Mouse (Mus musculus) hindbrain, embryonic 11.5 days (tissue): ENCODE measurements around the gene Gm10188. TPM values are rescaled to one million over a fixed set of nuclear protein-coding genes. Genes with fewer than 3 reads are reported as not detected.

Experiments
- ATAC-seq: fragments of 200-750 bp; cut with Nextera tagmentation; 2 replicates; pipeline ENCODE4 v1.8.0; 2017; ENCODE audit warnings: mild to moderate bottlenecking, moderate TSS enrichment, moderate library complexity; ENCODE audit not compliant: low FRiP score
- DNase-seq: peaks from one replicate; pipeline ENCODE4 v3.0.0-alpha.2; 2015; ENCODE audit warnings: low spot score
- H3K27ac ChIP-seq: fragments of 300-500 bp; sonication (generic); 2 replicates; pipeline ENCODE4 v1.5.1; 2014; ENCODE audit warnings: mild to moderate bottlenecking, low read depth, low read length
- H3K27me3 ChIP-seq: fragments of 300-500 bp; sonication (generic); 2 replicates; pipeline ENCODE4 v1.6.1; 2014; ENCODE audit warnings: mild to moderate bottlenecking, low read length, moderate library complexity, mixed read lengths; ENCODE audit not compliant: control insufficient read depth, insufficient read depth
- H3K36me3 ChIP-seq: fragments of 300-500 bp; sonication (generic); 2 replicates; pipeline ENCODE4 v1.6.1; 2014; ENCODE audit warnings: mild to moderate bottlenecking, low read length, moderate library complexity, mixed read lengths; ENCODE audit not compliant: control insufficient read depth, insufficient read depth
- H3K4me1 ChIP-seq: fragments of 300-500 bp; sonication (generic); replicated peaks from 2 replicates; pipeline ENCODE4 v1.6.1; 2014; ENCODE audit warnings: low read length, mixed read lengths; ENCODE audit not compliant: control insufficient read depth, insufficient read depth
- H3K4me2 ChIP-seq: fragments of 300-500 bp; sonication (generic); replicated peaks from 2 replicates; pipeline ENCODE4 v1.6.1; 2014; ENCODE audit warnings: mild to moderate bottlenecking, low read depth, low read length
- H3K4me3 ChIP-seq: fragments of 300-500 bp; sonication (generic); 2 replicates; pipeline ENCODE4 v1.5.1; 2014; ENCODE audit warnings: low read depth, low read length
- H3K9ac ChIP-seq: fragments of 300-500 bp; sonication (generic); 2 replicates; pipeline ENCODE4 v1.6.1; 2014; ENCODE audit warnings: low read depth, low read length
- H3K9me3 ChIP-seq: fragments of 300-500 bp; sonication (generic); 2 replicates; pipeline ENCODE4 v1.6.1; 2016; ENCODE audit warnings: low read length; ENCODE audit not compliant: control insufficient read depth
- WGBS: fragments of 180-500 bp; shearing (Covaris S2); extraction: QIAGEN DNeasy Blood & Tissue Kit; methylation state at CpG from one replicate; pipeline ENCODE4 v1.1.7; 2014; 5-methylcytosine and 5-hydroxymethylcytosine counted together
- polyA plus RNA-seq: library from polyadenylated mRNA; unstranded; fragments of >200 nt; fragmentation: Nextera tagmentation; extraction: Ambion mirVana; gene quantifications from 2 replicates; pipeline ENCODE4 v1.2.1, GENCODE M21; 2014

Gene Gm10188
- polyA plus RNA-seq, 1 experiment from 2014 or later, result not detected

DNA sequence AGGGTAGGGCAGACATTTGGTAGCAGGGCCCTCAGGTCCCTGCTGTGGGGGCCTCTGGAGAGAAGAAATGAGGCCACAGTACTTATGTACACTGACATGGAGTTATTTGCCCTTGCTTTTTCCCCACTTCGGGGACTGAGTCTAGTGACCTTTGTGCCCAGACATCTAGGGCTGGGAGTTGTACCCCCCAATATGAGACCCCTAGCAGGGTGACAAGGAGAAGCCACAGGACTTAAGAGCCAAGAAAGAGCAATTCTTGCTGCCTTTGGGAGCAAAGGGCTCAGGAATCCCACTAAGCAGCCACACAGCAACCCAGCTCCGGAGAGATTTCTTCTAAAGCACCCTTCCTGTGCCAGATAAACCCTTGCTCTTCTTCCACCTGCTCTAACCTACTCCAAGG is 27.6 kb downstream of the Gm10188 start:
- ATAC-seq (no peak), DNase-seq (no peak)
- H3K4me2 ChIP-seq, result no peak overlapping the region
- WGBS, result 54% methylated on average over 2 of the region's 2 CpGs
- H3K27ac ChIP-seq, result no peak overlapping the region
- no peaks in the 10 kb centered on the region for H3K27me3 ChIP-seq
- H3K9me3 ChIP-seq, result no peaks in the 10 kb centered on the region
- H3K4me1 ChIP-seq, result peaks cover 16% of the 10 kb centered on the region
- H3K36me3 ChIP-seq, result no peaks in the 10 kb centered on the region
- H3K4me3 ChIP-seq, result no peak overlapping the region
- H3K9ac ChIP-seq, result no peak overlapping the region

DNA sequence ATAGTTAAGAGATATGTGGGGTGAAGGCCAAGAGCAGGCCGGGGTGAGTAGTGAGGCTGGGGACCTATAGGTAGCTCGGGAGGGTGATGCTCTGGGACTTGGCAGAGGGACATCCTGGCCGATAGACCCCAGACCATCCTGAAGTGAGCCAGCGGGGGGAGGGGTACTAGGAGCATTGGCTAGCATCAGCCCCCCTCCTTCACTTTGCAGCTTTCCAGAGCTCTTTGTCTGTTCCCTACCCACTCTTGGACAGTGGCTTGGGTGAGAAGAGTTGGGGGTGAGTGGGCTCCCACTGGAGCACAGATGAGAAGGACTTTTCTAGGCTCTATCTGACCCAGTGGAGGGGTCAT is 28.1 kb downstream of the Gm10188 start:
- H3K4me2 ChIP-seq, result no peak overlapping the region
- H3K9ac ChIP-seq, result no peak overlapping the region
- H3K36me3 ChIP-seq, result no peaks in the 10 kb centered on the region
- peak overlapping the region; percentile 17; the same call in 1 of the 2 replicates for H3K27ac ChIP-seq
- no peaks in the 10 kb centered on the region for H3K9me3 ChIP-seq
- no peak overlapping the region for H3K4me3 ChIP-seq
- H3K4me1 ChIP-seq, result peaks cover 16% of the 10 kb centered on the region
- WGBS, result 24% methylated on average over 4 of the region's 4 CpGs
- DNase-seq, result peak; percentile 20
- no peaks in the 10 kb centered on the region for H3K27me3 ChIP-seq
- ATAC-seq, result peak; percentile 20; the same call in 1 of the 2 replicates

DNA sequence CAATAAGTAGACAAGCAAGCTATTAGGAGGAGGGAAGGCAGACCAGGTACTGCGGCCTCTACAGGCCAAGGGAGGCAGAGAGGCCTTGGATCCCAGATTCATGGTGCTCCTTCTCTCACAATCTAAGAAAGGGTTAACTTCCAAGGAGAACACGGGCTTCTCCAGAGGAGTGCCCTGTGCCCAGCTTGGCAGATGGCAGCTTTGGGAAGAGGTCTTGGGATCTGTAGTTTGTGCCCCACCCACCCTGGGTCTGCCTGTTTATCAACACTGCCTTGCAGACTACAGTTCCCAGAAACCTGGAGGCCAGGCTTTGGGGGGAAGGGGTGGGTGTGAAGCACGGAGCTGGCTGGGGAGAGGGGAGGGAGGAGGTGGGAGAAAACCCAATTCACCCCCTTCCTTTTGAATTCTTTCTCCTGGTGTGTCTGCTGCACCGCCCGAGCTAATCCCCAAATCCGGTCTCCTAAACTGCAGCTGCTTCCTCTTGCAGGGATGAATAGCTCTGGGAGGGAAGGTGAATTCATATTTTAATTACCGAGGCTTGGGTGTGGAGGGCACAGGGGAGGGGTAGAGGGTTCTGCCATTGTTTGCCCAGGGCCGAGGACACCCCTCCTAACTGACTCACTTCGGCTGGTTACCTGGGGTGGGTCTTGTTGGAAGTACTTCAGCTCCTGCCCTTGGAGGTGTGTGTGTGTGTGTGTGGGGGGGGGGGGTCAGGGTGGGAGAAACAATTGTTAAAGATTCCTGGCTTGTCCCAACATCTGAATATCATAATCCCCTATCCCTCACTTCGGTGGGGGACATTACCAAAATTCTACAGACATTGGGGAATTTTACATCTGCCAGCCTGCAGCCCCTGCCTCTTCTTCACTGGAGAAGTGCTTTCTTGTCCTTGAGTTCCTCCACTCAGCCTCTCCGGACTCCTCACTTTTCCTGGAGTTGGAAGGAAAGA is 28.7 kb downstream of the Gm10188 start:
- ATAC-seq, result peak; percentile 69
- Histone ChIP-seq H3K4me2 (peak overlapping the region; percentile 22), H3K36me3 (no peaks in the 10 kb centered on the region), H3K9me3 (no peaks in the 10 kb centered on the region), H3K4me1 (peaks cover 17% of the 10 kb centered on the region), H3K4me3 (no peak overlapping the region), H3K27ac (peak overlapping the region; percentile 17), H3K27me3 (no peaks in the 10 kb centered on the region), H3K9ac (peak overlapping the region; percentile 5; the same call in 1 of the 2 replicates)
- peak; percentile 71 for DNase-seq
- WGBS, result 11% methylated on average over 10 of the region's 11 CpGs

DNA sequence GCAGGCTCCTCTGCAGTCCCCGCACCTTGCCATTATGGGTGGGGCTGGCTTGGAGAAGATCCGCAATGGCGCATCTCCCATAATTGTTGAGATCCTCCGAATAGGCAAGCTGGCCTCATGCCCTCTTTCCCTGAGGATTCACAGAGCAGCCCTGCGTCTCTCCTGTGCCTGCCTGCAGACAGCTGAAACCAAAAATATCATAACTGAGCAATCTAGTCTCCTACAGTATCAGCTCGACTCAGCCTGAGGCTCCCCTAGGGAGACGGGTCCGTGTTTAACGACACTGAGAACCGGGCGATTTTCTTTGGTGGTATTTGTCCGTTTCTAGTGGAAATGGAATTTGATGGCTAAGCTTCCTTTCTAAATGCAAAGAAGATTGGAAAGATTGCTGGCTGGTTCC is 29.6 kb downstream of the Gm10188 start:
- ATAC-seq (no peak), DNase-seq (peak; percentile 30)
- no peak overlapping the region for H3K9ac ChIP-seq
- no peaks in the 10 kb centered on the region for H3K36me3 ChIP-seq
- peak overlapping the region; percentile 22 for H3K4me2 ChIP-seq
- no peak overlapping the region for H3K4me3 ChIP-seq
- no peaks in the 10 kb centered on the region for H3K27me3 ChIP-seq
- H3K9me3 ChIP-seq, result no peaks in the 10 kb centered on the region
- H3K27ac ChIP-seq, result peak overlapping the region; percentile 17; the same call in 1 of the 2 replicates
- H3K4me1 ChIP-seq, result peaks cover 26% of the 10 kb centered on the region
- 16% methylated on average over 12 of the region's 12 CpGs for WGBS

- H3K36me3 ChIP-seq, result no peaks in the 10 kb centered on the region
- 71% methylated on average over 6 of the region's 6 CpGs for WGBS
- H3K27ac ChIP-seq, result no peak overlapping the region
- ATAC-seq (no peak), DNase-seq (no peak)
- no peak overlapping the region for H3K4me2 ChIP-seq
- H3K27me3 ChIP-seq, result no peaks in the 10 kb centered on the region
- H3K4me3 ChIP-seq, result no peak overlapping the region
- H3K9ac ChIP-seq, result no peak overlapping the region
- H3K4me1 ChIP-seq, result peaks cover 30% of the 10 kb centered on the region
- no peaks in the 10 kb centered on the region for H3K9me3 ChIP-seq
Measured at GRCm38 (mm10) chr1:132199244-132199643, 30.3 kb downstream of the Gm10188 start.

DNA sequence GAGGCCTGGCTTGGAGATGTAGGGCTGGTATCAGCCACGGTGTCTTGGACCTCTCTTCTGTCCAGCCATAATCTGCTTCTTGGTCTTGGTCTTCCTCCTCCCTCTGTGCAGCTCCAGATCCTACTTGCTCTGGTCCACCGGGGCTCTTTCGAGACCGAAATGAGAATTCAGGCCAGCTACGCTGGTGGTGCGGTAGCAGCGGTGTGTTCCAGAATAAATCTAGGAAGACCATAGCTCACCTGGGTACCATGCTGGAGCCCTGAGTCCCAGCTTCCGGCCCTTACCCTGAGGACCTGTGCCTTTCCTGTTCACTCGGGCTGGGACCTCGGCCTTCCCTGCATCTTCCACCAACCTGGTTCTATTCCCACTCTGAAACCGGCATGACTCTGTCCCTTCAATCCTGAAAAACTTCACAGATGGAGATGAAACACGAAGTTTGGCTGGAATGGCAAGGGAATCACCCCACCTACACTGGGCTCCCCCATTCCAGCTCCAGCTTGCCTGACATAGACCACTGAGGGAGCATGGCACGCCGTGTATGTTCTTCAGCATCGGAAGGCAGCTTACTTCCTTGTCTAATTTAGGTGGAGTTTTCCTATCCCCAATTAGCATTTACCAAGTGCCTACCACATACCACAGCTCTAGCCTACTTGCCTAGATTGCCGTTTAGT is 31.0 kb downstream of the Gm10188 start:
- 85% methylated on average over 16 of the region's 16 CpGs for WGBS
- no peaks in the 10 kb centered on the region for H3K36me3 ChIP-seq
- peaks cover 36% of the 10 kb centered on the region for H3K4me1 ChIP-seq
- no peak overlapping the region for H3K27ac ChIP-seq
- H3K9ac ChIP-seq, result no peak overlapping the region
- DNase-seq (no peak), ATAC-seq (no peak)
- H3K27me3 ChIP-seq, result no peaks in the 10 kb centered on the region
- H3K4me2 ChIP-seq, result no peak overlapping the region
- H3K4me3 ChIP-seq, result no peak overlapping the region
- H3K9me3 ChIP-seq, result no peaks in the 10 kb centered on the region

GRCm38 (mm10) chr1:132197666-132198065 is 31.9 kb downstream of the Gm10188 start:
- Histone ChIP-seq H3K4me2 (no peak overlapping the region), H3K36me3 (no peaks in the 10 kb centered on the region), H3K27ac (peak overlapping the region; percentile 31; the same call in 1 of the 2 replicates), H3K9me3 (no peaks in the 10 kb centered on the region), H3K9ac (no peak overlapping the region), H3K4me1 (peaks cover 44% of the 10 kb centered on the region), H3K4me3 (no peak overlapping the region), H3K27me3 (no peaks in the 10 kb centered on the region)
- 6% methylated on average over 9 of the region's 9 CpGs for WGBS
- DNase-seq (peak; percentile 48), ATAC-seq (no peak)

DNA sequence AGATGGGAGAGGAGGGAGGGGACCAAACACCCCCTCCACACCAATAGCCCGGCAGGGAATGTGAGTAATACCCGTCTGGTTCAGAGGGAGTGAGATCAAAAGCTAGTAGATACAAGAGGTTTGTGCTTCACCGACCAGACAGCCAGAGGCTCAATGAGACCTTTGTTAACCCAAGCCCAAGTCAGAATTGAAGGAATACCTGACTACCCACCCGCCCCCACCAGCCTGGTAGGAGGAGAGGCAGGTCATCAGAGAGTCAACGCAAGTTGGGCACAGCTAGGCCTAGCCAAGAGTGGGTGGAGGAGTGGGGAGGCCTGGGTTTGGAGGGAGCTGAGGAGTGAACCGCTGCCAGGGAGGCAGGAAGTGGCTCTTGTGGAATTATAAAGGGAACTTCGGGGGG is 33.2 kb downstream of the Gm10188 start:
- peak; percentile 6 for DNase-seq
- 14% methylated on average over 6 of the region's 7 CpGs for WGBS

More for the DNA sequence above, 33.2 kb downstream of the Gm10188 start:
- H3K27me3 ChIP-seq, result no peaks in the 10 kb centered on the region
- no peaks in the 10 kb centered on the region for H3K36me3 ChIP-seq
- H3K4me3 ChIP-seq, result no peak overlapping the region
- no peak overlapping the region for H3K9ac ChIP-seq
- H3K27ac ChIP-seq, result no peak overlapping the region
- peaks cover 46% of the 10 kb centered on the region for H3K4me1 ChIP-seq
- ATAC-seq, result no peak
- no peaks in the 10 kb centered on the region for H3K9me3 ChIP-seq
- no peak overlapping the region for H3K4me2 ChIP-seq
